18 mouse cellular contexts compared by ENCODE assay signal in the genomic region with DNA sequence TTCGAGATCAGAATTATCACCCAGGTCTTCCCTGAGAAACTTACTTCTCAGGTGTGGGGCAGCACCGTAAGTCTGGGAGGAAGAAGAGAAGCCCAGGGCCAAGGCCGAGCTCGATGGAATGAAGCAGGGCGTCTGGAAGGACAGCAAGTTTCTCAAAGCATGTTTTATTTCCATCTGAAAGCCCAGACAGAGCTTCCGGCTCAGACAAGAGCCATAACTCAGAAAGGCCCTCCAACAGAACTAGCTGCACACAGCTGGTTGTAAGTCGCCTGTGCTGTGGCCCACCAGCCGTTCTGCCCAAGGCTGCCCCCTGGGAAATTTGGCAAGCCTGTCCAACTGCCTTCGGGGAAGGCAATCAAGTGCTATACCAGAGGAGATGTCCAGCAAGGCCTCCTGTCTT. TPM values are rescaled to one million over a fixed set of nuclear protein-coding genes. Genes with fewer than 3 reads are reported as not detected.
A peak's percentile ranks its signal among the peaks of the same experiment; 100 is the strongest.
DNase-seq lines count a peak whose midpoint lies in the region; ATAC-seq and TF ChIP-seq lines count a peak whose summit lies in the region.
"Had no signal": no experiment of that assay in that cellular context is flagged by ENCODE, and none has a peak within 500 bp of the region (broad histone marks: within the 10 kb centered on the region; RNA-seq: fewer than 3 reads in every experiment).

No protein-coding gene starts in this region.

- no peak for TF ChIP-seq CTCF in stomach, postnatal 0 days (IDR thresholded peaks at IDR 0.05; ENCODE audit: low read depth)

- WGBS in stomach, embryonic 16.5 days, result 62% methylated on average over 9 of the region's 9 CpGs
- 59% methylated on average over 9 of the region's 9 CpGs for WGBS in stomach, postnatal 0 days

- peak; percentile 25 for DNase-seq in kidney, adult 9 months
- no peak for DNase-seq in kidney, adult 8-10 months
- no peak for DNase-seq in stomach, postnatal 0 days (ENCODE audit: low spot score)
- peak; percentile 41 for DNase-seq in kidney, postnatal 14 days
- no peak for DNase-seq in urinary bladder, adult 18-20 months (ENCODE audit: low spot score in 2 of 2)
- DNase-seq in layer of hippocampus, postnatal 36 days, result no peak
- DNase-seq: cerebellum, adult 18-20 months; gastrocnemius, postnatal 14 days; thymus, adult 2 months had no signal

- H3K4me1 ChIP-seq in stomach, embryonic 16.5 days (ENCODE audit: control insufficient read depth, insufficient read depth, low read length), result peaks cover 32% of the 10 kb centered on the region
- H3K4me1 ChIP-seq in stomach, postnatal 0 days (replicated peaks; ENCODE audit: control insufficient read depth, insufficient read depth), result 0 out of 2 replicates have a peak, but pooled peaks cover 4% of the 10 kb centered on the region

- H3K4me2 ChIP-seq in stomach, embryonic 16.5 days (ENCODE audit: low read depth, low read length), result no peak overlapping the region
- H3K4me2 ChIP-seq in stomach, postnatal 0 days (replicated peaks; ENCODE audit: low read depth), result no peak overlapping the region
- H3K4me2 ChIP-seq: forebrain, embryonic 12.5 days; liver, embryonic 15.5 days had no signal

- H3K9ac ChIP-seq in stomach, embryonic 16.5 days (ENCODE audit: low read length), result 0 out of 2 replicates have a peak overlapping the region, but pooled peaks have one; percentile 30
- no peak overlapping the region for H3K9ac ChIP-seq in stomach, postnatal 0 days (ENCODE audit: low read length)
- H3K9ac ChIP-seq: forebrain, embryonic 12.5 days; liver, embryonic 15.5 days had no signal

- no peak for TF ChIP-seq EP300 in stomach, postnatal 0 days (optimal IDR thresholded peaks at IDR 0.05)

- ATAC-seq in stomach, embryonic 16.5 days (ENCODE audit: insufficient read depth, low FRiP score), result no peak
- ATAC-seq in stomach, postnatal 0 days (ENCODE audit: low FRiP score, low TSS enrichment), result no peak

- no peaks in the 10 kb centered on the region for H3K36me3 ChIP-seq in stomach, embryonic 16.5 days (ENCODE audit: control insufficient read depth, insufficient read depth, low read length)
- H3K36me3 ChIP-seq in stomach, postnatal 0 days (ENCODE audit: control insufficient read depth, insufficient read depth, low read length), result no peaks in the 10 kb centered on the region
- H3K36me3 ChIP-seq: forebrain, embryonic 12.5 days; heart, embryonic 10.5 days; hindbrain, embryonic 10.5 days; liver, embryonic 15.5 days; midbrain, embryonic 10.5 days had no signal

- no peak overlapping the region for H3K27ac ChIP-seq in stomach, embryonic 16.5 days (ENCODE audit: low read length)
- no peak overlapping the region for H3K27ac ChIP-seq in stomach, postnatal 0 days (replicated peaks)
- H3K27ac ChIP-seq: forebrain, embryonic 12.5 days; heart, embryonic 10.5 days; left cerebral cortex, adult 2 months; liver, embryonic 15.5 days; macrophage had no signal

- H3K27me3 ChIP-seq in stomach, embryonic 16.5 days (ENCODE audit: control insufficient read depth, insufficient read depth, low read length), result no peaks in the 10 kb centered on the region; the same call in 1 of the 2 replicates
- no peaks in the 10 kb centered on the region for H3K27me3 ChIP-seq in stomach, postnatal 0 days (ENCODE audit: control insufficient read depth, insufficient read depth, low read length)

- H3K4me3 ChIP-seq in stomach, embryonic 16.5 days (replicated peaks; ENCODE audit: low read length), result no peak overlapping the region
- H3K4me3 ChIP-seq in stomach, postnatal 0 days (ENCODE audit: low read depth, low read length), result no peak overlapping the region
- H3K4me3 ChIP-seq: forebrain, embryonic 12.5 days; heart, embryonic 10.5 days; hindbrain, embryonic 10.5 days; left cerebral cortex, adult 2 months; liver, embryonic 15.5 days; midbrain, embryonic 10.5 days had no signal

- no peaks in the 10 kb centered on the region for H3K9me3 ChIP-seq in stomach, embryonic 16.5 days (replicated peaks; ENCODE audit: control insufficient read depth, low read length)
- H3K9me3 ChIP-seq in stomach, postnatal 0 days (ENCODE audit: control insufficient read depth, low read length), result no peaks in the 10 kb centered on the region
- H3K9me3 ChIP-seq: forebrain, embryonic 12.5 days; heart, embryonic 10.5 days; hindbrain, embryonic 10.5 days; liver, embryonic 15.5 days; midbrain, embryonic 10.5 days had no signal

RNA-seq across cellular contexts. Expression of a gene that starts 29.8 kb away (rescaled TPM):
- polyA plus RNA-seq in stomach, embryonic 16.5 days (2015; fragmentation: Nextera tagmentation; extraction: Ambion mirVana), result 0.32 and 0.41 TPM in 2 replicates
- 2.8 and 3.3 TPM in 2 replicates for polyA plus RNA-seq in stomach, postnatal 0 days (2015; fragmentation: Nextera tagmentation; extraction: Ambion mirVana)
- total RNA-seq in layer of hippocampus, postnatal 36 days (2021), result 10 to 100 TPM; 78.7 to 89.3 TPM
- total RNA-seq: monocyte, adult 5-6 weeks had no signal

RNA-seq across cellular contexts. Expression of a gene that starts 38.5 kb away (rescaled TPM):
- 0.84 TPM in 2 replicates for polyA plus RNA-seq in stomach, embryonic 16.5 days (2015; fragmentation: Nextera tagmentation; extraction: Ambion mirVana)
- polyA plus RNA-seq in stomach, postnatal 0 days (2015; fragmentation: Nextera tagmentation; extraction: Ambion mirVana), result 2.7 and 4.3 TPM in 2 replicates
- 100 to 1,000 TPM; 301 to 303 TPM for total RNA-seq in layer of hippocampus, postnatal 36 days (2021)
- total RNA-seq: monocyte, adult 5-6 weeks had no signal
- polyA plus RNA-seq: macrophage had no signal

RNA-seq across cellular contexts. Expression of a gene that starts 55.3 kb away (rescaled TPM):
- 0.31 TPM in 1 of 2 replicates, not detected in the other for polyA plus RNA-seq in stomach, embryonic 16.5 days (2015; fragmentation: Nextera tagmentation; extraction: Ambion mirVana)
- polyA plus RNA-seq in stomach, postnatal 0 days (2015; fragmentation: Nextera tagmentation; extraction: Ambion mirVana), result 0.15 and 0.16 TPM in 2 replicates
- 1 to 10 TPM; 1.5 to 1.8 TPM for total RNA-seq in layer of hippocampus, postnatal 36 days (2021)
- polyA plus RNA-seq: heart, embryonic 10.5 days; liver, embryonic 15.5 days; macrophage had no signal

Comparison
In these comparisons a context has a peak if more than half of its experiments do, and no peak if none do; other contexts are left out.
1. DNase-seq: peak in kidney, adult 9 months (single experiment) and kidney, postnatal 14 days (single experiment); none in kidney, adult 8-10 months (0 of 2), stomach, postnatal 0 days (single experiment), urinary bladder, adult 18-20 months (0 of 2) and layer of hippocampus, postnatal 36 days (0 of 2).